Mouse (Mus musculus) kidney, adult 2 months (tissue): ENCODE results near the gene Iqsec1.

Experiments
- CTCF ChIP-seq: fragments of 200-500 bp; conservative IDR thresholded peaks from 2 replicates; pipeline ENCODE4 v1.5.1; 2011; ENCODE audit warnings: low read depth, mild to moderate bottlenecking, control low read depth, low read length, moderate library complexity, mixed read lengths; ENCODE audit not compliant: insufficient read depth, insufficient read length
- POLR2A ChIP-seq: fragments of 200-500 bp; IDR thresholded peaks from one replicate; pipeline ENCODE4 v1.6.1; 2011; ENCODE audit warnings: low read depth, low read length, control low read depth

DNA sequence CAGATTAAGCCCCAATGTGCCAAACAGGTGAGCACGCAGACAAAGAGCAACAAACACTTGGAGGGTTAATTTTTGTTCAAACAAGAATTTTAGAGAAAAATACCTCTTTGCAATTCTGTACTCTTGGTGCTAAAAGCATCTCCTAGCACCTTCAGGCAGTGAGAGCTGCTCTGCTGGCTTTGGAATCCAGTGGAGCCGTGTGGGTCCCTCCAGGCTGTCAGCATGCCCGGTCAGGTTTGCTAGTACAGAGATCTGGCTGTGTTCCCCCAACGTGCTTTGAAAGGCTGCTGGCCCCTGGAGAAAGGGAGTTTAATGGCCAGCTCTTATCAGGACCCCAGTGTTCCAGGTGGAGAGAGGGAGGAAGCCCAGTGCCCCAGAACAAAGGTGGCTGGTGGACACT, 23.1 kb upstream of the Iqsec1 start:
- no peak for TF ChIP-seq POLR2A
- TF ChIP-seq CTCF = no peak
